Mouse (Mus musculus): ENCODE results near the gene Creb1. TPM values are rescaled to one million over a fixed set of nuclear protein-coding genes. Genes with fewer than 3 reads are reported as not detected.

Gene Creb1
- total RNA-seq (2021): 10 to 100 TPM; 44.2 to 48.9 TPM
- long read RNA-seq, experiment 1, partial matches to known transcripts: 0 of 11 reads
- long read RNA-seq, experiment 1, other reads (novel, unspliced or antisense): 11 of 11 reads
- long read RNA-seq, experiment 2, full-length matches to known transcripts: 2 of 20 reads
- long read RNA-seq, experiment 2, partial matches to known transcripts: 1 of 20 reads
- long read RNA-seq, experiment 2, other reads (novel, unspliced or antisense): 17 of 20 reads

DNA sequence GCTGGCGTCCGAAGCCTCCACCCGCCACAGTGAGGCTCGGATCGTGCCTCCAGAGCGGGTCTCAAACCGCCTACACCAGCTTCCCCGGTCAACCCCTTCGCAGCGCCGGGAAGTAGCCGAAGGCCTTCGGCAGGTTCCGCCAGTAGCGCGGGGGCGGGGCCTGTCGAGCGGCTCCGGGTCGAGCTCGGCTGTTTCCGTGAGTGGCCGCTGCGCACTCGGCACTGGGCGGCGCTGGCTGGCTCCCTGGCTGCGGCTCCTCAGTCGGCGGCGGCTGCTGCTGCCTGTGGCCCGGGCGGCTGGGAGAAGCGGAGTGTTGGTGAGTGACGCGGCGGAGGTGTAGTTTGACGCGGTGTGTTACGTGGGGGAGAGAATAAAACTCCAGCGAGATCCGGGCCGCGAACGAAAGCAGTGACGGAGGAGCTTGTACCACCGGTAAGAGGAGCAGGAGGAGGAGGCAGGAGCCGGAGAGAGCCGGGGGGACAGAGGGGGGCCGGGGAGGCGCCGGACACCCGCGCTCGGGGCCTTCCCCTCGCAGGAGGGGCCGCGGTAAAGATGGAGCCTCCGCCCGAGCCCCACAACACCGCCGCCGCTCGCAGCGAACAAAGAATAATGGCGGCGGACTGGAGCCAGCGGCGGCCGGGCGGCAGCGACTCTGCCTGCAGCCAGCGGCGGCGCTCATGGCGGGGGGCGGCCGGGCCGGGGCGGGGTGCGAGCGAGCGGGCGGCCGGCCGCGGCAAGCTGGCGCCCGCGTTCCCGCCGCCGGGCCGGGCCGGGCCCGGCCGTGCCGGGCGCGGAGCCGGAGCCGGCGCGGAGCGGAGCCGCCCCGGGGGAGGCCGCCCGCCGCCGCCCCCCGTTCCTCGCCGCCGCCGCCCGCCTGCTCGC, at the start of gene Creb1:
Creb1 (plus strand) TSS at position 57 of the 882 bp plus-strand sequence.
- DNase-seq (ENCODE audit: low spot score in 2 of 2): peak; percentile 99

DNA sequence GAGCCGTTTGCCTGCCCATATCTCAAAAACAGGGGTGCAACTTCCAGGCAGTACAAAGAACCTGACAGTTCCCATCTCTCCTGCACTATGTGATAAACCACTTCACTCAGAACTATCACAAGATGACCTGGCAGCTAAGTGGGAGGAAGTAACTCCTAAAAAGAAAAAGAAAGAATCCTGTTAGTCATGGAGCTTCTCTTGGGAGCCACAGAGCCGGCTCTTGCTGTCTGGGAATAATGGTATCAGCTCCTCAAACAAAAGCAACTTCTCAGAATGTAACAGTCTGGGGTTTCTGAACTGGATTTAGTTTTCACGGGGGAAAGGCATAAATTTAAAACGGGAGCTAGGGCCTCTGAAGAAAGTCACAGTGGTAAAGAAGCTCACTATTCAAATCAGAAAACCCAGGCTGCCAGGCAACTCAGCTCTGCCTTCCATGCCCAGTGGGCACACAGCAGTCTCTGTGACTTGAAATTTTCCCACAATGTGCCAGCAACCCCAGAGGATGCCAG, 43.9 kb upstream of the Creb1 start:
- DNase-seq (ENCODE audit: low spot score in 2 of 2): peak in 1 of 2 experiments; percentile 6

DNA sequence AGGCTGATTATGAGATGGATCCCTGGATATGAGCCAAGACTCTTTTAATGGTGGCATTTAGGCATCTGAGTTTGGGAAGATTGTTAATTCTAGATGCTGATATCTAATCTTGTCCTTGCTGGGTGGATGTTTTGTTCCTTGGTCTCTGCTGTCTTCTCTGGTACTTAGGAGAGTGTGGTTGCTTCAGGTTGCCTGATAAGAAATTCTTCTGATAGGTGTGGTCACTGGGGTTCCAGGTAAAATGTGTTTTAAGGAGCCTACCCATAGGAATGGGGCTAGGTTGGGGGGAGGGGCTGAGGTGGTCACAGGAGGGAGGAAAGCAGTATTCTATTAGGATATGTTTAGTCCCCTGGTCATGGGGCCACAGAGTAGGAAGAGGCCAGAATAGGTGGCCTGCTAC, 35.6 kb upstream of the Creb1 start:
- DNase-seq (ENCODE audit: low spot score in 2 of 2): no peak

DNA sequence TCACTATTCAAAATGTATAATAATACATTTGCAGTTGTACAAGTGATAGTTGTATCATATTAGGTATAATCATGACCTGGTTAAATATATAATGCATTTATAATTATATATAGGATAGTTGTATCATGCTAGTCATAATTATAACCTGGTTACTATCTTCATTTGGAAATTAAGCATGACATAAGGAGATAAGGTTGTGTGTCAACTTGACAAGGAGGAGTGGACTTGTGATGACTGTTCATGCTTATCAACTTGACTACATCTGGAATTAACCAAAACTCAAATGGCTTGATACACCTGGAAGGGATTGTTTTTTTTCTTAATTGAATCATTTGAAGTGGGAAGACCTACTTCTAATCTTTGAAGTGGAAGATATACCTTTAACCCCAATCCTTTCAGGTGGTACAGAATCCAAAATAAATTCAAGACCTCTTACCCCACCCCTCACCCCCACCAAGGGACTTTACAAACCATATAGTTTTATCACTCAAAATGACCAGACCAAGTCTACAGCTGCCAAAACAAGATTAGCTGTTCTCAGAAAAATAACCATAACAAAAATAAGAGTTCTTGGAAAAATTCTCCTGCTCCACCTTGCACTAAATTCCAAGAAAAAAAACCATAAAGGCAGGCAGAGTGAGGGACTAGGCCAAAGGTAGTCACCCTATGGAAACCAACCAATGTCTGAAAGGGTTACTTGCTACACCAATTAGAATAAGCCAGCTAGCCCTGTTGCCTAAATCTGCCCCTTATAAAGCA, 30.9 kb upstream of the Creb1 start:
- no peak for DNase-seq (ENCODE audit: low spot score in 2 of 2)

DNA sequence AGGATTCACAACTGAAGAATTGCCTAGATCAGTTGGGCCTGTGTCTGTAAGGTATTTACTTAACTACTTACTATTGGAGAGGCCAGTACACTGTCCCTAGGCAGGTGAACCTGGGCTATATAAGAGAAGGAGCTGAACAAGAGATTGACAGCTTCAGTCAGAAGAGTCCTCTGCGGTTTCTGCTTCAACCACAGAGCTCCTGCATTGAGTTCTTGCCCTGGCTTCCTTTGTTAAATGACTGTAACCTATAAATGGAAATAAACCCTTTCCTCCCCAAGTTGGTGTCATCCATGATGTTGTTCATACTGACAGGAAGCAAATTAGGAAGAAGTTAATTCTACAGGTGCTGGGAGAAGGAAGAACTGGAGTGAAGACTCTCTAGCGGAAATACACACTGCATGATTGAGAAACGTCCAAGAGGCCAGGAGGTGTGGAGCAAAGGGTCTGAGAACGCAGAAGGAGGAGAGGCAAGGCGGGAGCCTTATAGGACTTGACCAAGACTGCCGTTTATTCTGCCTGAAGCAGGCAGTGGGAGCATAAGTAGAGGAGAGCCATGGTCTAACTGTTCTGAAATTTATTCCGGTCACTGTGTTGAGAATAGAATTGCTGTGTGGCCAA, 23.9 kb upstream of the Creb1 start:
- no peak for DNase-seq (ENCODE audit: low spot score in 2 of 2)

DNA sequence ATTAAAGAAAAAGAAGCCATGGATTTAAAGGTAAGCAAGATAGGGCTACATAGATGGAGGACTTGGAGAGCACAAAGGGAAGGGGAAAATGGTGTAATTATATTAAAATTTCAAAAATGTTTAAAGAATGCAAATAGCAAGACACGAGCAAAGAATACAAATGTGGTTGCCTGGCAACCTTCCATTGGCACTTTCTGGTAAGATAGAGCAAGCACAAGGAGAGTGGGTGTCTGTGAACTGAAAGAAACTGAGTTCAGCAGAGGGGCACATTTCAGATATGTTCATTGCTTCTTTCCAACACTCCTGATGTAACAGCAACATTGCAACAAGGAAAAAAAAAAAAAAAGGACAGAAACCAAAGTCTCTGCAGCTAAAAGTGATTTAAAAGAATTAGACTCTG, 22.8 kb upstream of the Creb1 start:
- peak; percentile 11 to 56 for DNase-seq (ENCODE audit: low spot score in 2 of 2)

DNA sequence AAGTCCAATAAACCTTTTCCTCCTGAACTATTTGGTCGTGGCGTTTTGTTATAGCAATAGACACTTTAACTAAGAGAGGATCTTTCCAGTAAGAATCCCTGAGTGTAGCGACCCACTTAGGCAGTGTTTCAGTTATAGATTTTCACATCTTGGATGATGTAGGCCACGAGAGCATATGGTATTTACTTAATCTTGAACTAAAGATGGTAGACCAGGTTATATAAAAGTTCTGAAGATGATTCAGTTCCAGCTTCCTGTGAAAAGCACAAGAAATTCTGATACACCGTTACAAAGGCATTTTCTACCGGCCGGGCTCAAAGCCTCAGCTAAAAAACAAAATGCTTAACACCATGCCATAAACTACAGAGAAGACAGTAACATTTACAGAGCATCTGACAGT, 18.3 kb upstream of the Creb1 start:
- no peak for DNase-seq (ENCODE audit: low spot score in 2 of 2)

DNA sequence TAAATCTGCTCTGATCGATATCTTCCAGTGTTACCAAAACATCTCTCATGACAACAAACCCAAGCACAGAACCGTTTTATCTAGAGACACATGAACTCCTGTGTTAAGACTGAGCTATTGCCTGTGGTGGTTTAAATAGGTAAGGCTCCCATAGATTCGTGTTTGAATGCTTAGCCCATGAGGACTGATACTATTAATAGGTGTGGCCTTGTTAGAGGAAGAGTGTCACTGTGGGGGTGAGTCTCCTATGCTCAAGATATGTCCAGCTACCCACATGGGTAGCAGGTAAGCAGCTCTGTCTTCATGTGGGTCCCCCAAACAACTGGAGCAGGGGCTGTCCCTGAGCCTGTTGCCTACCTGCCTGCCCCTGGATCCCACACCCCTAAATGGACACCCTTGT, 15.9 kb upstream of the Creb1 start:
- DNase-seq (ENCODE audit: low spot score in 2 of 2): no peak

DNA sequence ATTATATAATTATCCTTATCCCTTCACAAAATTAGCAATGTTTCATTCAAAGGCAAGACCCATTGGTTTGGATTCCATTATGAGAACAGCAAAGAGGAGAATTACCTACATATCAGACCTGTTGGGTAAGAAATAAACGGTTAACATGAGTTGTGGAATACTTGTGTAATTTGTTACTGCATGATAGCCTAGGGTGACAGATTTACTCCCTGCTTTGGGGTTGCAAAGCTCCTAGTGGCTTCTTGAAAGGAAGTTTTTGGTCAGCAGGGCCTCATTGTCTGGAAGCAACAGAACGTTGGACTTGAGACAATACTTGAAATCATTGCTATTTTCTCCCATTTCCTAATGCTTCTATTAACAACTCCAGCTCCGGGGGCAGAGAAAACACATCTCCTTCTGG, 14.0 kb upstream of the Creb1 start:
- DNase-seq (ENCODE audit: low spot score in 2 of 2): no peak

DNA sequence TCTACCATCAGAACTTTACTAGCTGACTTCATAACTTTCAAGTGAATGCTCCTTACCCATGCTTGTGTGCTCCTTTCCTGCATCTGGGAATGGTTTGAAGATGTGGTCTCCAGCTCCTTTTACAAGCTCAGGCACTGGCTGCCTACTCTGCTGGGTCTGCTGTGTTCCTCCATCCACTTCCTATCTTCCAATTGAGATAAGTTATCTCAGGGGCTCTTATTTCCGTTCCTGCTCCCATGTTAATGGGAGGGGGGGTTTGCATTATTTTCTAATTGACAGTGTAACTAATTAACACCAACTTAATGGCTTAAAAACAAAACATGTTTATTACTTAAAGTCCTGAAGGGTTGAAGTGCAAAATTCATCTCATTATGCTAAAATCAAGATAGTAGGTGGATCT, 13.1 kb upstream of the Creb1 start:
- DNase-seq (ENCODE audit: low spot score in 2 of 2): no peak

DNA sequence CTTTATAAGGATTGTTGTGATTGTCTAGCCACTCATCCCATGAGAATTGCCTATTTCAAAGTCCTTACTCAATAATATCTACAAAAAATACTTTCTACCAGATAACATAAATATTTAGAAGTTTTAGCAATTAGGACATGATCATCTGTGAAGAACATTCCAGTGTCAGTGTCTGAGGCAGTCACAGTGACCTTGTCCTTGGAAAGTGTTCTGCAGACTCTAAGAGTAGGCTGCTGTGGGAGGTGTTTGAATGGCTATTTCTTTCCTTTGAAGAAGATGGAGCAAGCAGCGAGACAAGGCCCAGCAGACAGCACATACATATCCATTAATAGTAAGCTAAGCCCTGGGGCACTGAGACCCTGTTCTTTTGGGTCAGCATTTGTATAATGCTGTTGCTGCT, 12.5 kb upstream of the Creb1 start:
- no peak for DNase-seq (ENCODE audit: low spot score in 2 of 2)

DNA sequence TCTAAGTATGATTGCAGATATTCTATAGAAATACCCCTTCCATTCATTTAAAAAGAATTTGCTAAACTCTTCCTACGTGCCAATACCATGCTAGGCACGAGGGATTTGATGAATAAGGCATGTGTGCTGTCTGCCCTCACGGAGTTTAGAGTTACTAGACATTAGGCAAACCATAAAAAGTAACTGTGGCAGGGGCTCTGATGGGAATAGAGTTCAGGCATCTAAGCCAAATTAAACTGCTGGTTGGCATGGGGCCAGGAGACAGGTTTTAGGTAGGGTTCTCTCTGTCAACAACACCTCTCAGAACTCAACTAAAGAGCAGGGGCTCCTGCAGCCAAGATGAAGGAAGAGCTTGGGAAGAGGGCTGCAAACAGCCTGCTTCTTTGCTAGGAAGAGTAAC, 10.7 kb upstream of the Creb1 start:
- DNase-seq (ENCODE audit: low spot score in 2 of 2): no peak

DNA sequence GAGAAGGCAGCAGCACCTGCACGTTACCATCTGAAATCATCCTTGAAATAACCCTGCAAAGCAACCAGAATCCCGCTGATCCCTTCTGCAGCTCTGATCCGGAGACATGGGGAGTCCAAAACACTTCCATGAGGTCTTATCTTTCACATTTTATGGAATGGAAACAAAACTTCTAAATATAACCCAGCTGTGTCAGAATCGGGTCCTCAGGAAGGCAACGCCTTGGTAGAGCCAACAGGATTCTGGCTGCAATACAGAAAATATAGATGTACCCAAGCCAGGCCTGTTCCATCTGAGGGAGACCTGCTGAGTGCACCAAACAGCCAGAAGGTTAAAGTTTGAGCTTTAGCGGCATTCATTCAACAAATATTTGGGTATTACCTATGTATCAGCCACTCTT, 9.8 kb upstream of the Creb1 start:
- no peak for DNase-seq (ENCODE audit: low spot score in 2 of 2)

DNA sequence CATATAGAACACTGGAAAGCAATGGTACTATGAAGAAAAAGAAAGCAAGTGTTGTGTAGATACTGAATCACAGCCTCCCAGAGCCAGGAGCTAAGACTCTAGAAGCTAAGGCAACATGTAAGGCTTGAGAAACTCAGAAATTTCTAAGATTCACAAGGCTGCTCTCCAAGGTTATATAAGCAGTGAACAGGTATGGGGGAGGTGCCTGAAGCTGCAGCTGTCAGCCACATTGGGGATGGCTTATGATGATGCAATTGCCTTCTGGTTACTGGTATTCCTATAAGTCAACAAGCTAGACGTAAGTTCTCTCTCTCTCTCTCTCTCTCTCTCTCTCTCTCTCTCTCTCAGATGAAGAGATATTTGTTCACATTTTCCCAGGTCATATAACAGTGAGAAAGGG, 9.3 kb upstream of the Creb1 start:
- no peak for DNase-seq (ENCODE audit: low spot score in 2 of 2)

DNA sequence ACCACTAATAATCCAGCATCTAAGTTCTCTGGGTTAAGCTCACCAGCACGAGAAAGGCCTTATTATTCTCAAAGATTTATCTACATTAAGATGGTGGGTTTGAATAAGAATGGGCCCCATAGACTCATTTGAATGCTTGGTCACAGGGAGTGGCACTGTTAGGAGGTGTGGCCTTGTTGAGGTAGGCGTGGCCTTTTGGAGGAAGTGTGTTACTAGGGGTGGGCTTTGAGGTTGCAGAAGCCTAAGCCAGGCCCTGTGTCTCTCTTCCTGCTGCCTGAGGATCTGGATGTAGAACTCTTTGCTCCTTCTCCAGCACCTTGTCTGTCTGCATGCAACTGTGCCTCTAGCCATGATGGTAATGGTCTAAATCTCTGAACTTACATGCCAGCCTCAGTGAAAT, 7.8 kb upstream of the Creb1 start:
- no peak for DNase-seq (ENCODE audit: low spot score in 2 of 2)

DNA sequence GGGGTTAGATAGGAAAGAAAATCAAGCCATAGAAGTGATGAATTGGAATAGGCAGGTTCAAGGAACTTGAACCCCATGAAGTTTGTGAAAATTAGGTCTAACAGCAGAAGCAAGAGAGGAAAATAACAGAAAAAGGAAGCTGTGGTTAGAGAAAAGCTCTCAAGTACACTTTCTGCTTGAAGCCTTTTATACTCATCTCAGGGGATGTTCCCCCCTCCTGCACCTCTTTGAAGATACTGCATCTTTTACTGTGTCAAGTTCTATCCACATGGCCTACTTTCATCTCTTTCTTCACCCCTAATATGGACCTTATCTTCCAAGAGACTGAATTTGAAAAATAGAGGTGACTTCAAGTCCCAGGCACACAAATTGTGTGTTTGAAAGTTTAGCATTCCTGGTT, 4.8 kb upstream of the Creb1 start:
- no peak for DNase-seq (ENCODE audit: low spot score in 2 of 2)

DNA sequence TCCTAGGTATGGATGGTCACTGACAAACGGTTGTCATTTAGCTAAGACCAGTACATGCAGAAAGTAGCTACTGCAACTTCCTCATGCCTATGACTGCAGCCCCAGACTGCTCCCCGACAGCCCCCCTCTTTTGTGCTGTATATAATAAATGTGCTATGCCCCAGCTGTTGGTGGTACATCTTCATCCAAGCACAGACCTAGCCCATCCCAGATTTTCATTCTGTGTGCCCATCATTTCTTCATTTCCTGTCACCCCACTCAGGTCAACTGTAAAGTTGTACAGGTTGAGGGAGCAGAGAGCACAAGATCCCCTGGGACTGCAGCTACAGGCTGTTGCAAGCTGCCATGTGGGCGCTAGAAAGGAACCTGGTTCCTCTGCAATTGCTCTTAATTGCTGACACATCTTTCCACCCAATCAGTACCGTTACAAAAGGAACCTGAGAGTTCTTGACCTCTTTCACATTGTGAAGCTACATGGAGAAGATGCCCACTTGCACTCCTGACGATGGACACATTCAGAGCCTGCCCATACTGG, 2.6 kb upstream of the Creb1 start:
- no peak for DNase-seq (ENCODE audit: low spot score in 2 of 2)

DNA sequence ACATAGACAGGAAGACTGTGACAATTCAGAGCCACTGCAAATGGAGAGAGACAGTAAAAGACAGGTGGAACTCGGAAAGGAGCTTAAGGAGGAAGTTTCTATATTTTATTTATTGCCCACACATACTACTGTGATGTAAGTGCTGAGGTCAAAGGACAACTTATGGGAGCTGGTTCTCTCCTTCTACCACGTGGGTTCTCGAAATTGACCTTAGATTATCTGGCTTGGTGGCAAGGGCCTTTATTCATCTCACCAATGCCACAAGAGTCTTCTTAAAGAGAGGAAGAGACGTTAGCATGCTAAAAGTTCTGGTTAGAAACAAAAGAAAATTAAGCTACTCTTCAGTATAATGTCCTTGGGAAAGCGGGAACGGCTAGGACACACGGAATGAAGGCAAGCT, 897 bp upstream of the Creb1 start:
- DNase-seq (ENCODE audit: low spot score in 2 of 2): no peak

DNA sequence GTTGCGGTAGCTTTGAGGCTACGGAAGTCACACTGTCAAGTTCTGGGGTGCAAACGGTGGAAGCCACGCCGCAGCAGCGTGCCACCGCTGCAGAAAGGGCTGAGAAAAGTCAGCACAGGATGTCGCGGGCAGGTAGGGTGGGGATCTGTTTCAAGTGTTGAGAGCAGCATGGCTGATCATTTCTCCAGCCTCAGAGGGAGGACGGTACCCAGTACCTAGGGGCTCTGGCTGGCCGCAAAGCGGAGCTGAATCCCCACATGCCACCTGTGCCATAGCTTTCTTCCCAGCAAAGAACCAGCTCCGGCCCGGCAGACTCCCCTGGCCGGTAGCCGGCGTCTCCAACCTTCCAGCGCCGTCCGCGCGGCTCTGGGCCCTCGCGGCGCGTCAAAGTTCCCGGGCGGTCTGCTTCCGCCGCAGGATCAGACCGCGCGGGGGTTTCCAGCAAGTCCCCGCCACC, 350 bp upstream of the Creb1 start:
- DNase-seq (ENCODE audit: low spot score in 2 of 2): no peak

DNA sequence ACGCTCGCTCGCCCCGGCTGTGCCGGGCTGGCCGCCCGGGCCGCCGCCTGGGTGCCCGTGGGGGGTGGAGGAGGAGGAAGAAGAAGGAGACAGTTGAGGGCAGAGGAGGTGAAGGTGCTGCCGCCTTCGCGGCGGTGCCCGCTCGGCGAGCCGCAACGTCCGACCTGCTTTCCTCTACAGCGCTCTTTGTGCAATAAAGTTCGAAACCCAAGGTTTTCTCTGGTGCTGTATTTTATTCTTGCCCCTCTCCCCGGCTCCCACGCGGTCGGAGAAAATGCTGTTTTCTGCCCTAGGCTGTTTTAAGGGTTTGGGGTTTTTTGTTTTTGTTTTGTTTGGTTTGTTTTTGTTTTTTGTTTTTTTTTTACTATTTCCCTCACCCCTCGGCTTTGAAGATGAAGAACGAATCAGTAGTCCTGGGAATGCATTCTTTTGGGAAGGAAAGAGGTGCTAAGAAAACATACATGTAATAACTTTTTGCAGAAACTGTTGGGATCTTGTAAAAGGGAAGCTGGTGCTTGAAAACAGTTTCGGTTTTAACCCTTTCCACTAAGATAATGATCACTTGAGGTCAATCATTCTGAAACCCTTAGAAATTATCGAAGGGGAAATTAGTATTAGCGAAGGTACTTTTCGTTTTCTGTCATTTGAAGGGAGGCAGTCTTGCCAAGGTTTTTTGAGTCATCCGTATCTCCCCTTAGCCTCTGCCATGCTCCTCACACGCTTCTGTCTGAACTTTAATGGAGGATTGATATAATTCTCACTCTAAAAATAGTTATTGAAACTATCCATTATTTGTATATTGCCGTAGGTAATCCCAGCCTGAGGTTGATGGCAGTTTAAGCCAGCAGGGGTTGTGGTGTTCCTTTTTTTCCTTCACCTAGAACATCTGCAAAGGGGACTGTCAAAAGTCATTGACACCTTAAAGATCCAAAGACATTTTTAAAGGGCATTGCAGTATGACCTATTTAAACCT, 1.3 kb downstream of the Creb1 start:
- peak; percentile 40 to 54 for DNase-seq (ENCODE audit: low spot score in 2 of 2)

All from layer of hippocampus, postnatal 14 days (tissue).